Mouse (Mus musculus): ENCODE measurements around the gene Abhd16a. TPM values are rescaled to one million over a fixed set of nuclear protein-coding genes. Genes with fewer than 3 reads are reported as not detected.
A peak's percentile ranks its signal among the peaks of the same experiment; 100 is the strongest.

Gene Abhd16a
- 80.9 and 83.3 TPM in 2 replicates for polyA plus RNA-seq (2015; fragmentation: Nextera tagmentation; extraction: Ambion mirVana)

DNA sequence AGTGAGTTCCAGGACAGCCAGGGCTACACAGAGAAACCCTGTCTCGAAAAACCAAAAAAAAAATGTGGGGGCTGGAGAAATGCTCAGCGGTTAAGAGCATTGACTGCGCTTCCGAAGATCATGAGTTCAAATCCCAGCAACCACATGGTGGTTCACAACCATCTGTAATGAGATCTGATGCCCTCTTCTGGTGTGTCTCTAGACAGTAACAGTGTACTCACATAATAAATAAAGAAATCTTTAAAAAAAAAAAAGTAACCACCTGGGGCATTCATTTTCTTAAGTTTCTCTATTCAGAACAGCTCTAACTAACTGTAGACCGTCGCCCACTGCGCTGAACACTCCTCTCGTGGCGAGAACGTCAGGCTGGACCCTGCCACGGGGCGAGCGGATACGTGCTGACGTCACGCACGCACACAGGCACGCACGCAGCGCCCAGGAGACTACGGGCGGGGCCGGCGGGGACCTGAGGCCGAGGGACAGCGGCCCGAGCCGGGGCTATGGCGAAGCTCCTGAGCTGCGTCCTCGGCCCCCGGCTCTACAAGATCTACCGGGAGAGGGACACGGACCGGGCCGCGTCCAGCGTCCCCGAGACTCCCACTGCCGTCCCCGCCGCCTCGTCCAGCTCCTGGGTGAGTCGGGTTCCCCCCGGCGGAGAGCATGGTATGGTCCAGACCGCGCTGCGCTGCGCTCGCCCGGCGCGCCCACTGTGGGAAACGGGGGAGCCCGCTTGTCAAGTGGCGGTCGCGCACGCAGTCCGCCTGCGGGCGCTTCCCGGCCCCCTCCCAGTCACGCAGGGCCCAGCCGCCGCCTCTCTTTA lies at the start of gene Abhd16a:
Gene Abhd16a (plus strand): TSS at position 439 of the 820 bp plus-strand sequence.
- Histone ChIP-seq H3K4me1 (ENCODE audit: control insufficient read depth, insufficient read depth, low read length) (peaks cover 9% of the 10 kb centered on the region), H3K9ac (ENCODE audit: low read length) (peak within 1 kb of the TSS; percentile 94), H3K36me3 (ENCODE audit: control insufficient read depth, insufficient read depth) (peaks cover 14% of the 10 kb centered on the region; the same call in 1 of the 2 replicates), H3K27me3 (ENCODE audit: control insufficient read depth, insufficient read depth, low read length) (no peaks in the 10 kb centered on the region), H3K9me3 (replicated peaks; ENCODE audit: control insufficient read depth, low read length) (no peaks in the 10 kb centered on the region), H3K27ac (ENCODE audit: low read length) (peak within 1 kb of the TSS; percentile 98), H3K4me3 (ENCODE audit: low read length) (peak within 1 kb of the TSS; percentile 78), H3K4me2 (ENCODE audit: low read depth, low read length) (peak within 1 kb of the TSS; percentile 86)
- ATAC-seq (replicated peaks; ENCODE audit: extremely low read depth, insufficient read depth, low FRiP score), result peak; percentile 99
- WGBS, result 3% methylated on average over 67 of the region's 67 CpGs

DNA sequence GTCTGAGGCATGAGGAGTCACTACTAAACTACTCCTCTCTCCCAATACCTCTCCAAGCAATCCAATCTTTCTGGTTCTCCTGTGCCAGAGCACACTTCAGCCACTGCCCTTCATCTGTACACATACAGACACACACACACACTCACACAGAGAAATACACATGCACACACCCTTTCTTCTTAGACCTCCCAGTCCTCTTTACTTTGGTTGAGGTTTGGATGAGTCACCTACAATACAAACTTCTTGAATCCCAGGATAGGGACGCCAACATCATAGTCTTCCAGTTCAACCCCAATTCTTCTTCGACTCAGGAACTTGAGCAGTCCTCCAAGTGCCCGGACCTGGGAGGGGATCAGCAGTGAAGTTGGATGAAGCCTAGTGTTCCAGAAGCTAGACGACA lies 45.3 kb upstream of the Abhd16a start:
- Histone ChIP-seq H3K4me2 (ENCODE audit: low read depth, low read length) (no peak overlapping the region), H3K36me3 (ENCODE audit: control insufficient read depth, insufficient read depth) (no peaks in the 10 kb centered on the region), H3K27ac (ENCODE audit: low read length) (peak overlapping the region; percentile 94), H3K9me3 (replicated peaks; ENCODE audit: control insufficient read depth, low read length) (no peaks in the 10 kb centered on the region), H3K27me3 (ENCODE audit: control insufficient read depth, insufficient read depth, low read length) (no peaks in the 10 kb centered on the region), H3K4me3 (ENCODE audit: low read length) (no peak overlapping the region), H3K9ac (ENCODE audit: low read length) (no peak overlapping the region), H3K4me1 (ENCODE audit: control insufficient read depth, insufficient read depth, low read length) (peaks cover 31% of the 10 kb centered on the region)
- 64% methylated on average over 4 of the region's 4 CpGs for WGBS
- ATAC-seq (replicated peaks; ENCODE audit: extremely low read depth, insufficient read depth, low FRiP score), result no peak

DNA sequence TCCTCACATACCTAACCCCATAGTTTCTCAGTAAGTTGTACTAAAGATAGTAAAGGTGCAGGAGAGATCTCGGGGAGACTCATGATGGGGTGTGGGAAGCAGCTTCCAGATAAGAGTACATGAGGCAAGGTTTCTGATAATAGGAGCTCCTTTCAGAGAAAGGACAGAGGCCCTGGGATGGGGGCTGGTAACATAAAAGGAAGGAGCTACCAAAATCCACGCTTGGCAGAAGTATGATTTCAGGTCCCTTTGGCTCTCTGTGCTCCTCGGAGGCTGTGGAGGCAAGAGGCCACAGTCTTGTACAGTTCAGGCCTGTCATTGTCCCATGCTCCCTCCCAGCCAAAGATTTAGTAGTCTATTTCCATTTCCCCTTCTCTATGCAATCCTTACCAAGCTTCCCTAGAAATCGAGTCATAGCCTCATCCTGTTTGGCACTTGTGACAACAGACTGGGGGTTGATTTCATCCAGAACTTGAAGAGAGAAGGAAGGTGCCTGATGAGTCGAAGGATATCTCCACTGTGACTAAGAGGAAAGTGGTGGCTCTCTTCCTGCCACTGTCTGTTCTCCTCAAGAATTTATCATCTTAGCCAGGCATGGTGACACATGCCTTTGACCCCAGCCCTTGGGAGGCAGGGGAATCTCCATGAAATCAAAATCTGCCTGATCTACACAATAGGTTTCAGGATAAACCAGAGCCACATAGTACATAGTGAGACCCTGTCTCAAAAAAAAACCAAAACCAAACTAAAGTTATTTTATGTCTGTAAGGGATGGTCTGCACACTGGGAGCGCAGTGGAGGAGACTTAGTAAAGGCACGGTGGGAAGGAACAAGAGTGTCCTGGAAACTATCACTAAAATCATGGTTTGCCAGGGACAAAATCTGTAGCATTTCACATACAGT lies 43.9 kb upstream of the Abhd16a start:
- Histone ChIP-seq H3K36me3 (ENCODE audit: control insufficient read depth, insufficient read depth) (no peaks in the 10 kb centered on the region), H3K4me2 (ENCODE audit: low read depth, low read length) (peak overlapping the region; percentile 99), H3K4me1 (ENCODE audit: control insufficient read depth, insufficient read depth, low read length) (peaks cover 39% of the 10 kb centered on the region), H3K4me3 (ENCODE audit: low read length) (peak overlapping the region; percentile 72), H3K9me3 (replicated peaks; ENCODE audit: control insufficient read depth, low read length) (no peaks in the 10 kb centered on the region), H3K27me3 (ENCODE audit: control insufficient read depth, insufficient read depth, low read length) (no peaks in the 10 kb centered on the region), H3K9ac (ENCODE audit: low read length) (peak overlapping the region; percentile 96), H3K27ac (ENCODE audit: low read length) (peak overlapping the region; percentile 94)
- WGBS, result 56% methylated on average over 7 of the region's 7 CpGs
- no peak for ATAC-seq (replicated peaks; ENCODE audit: extremely low read depth, insufficient read depth, low FRiP score)

DNA sequence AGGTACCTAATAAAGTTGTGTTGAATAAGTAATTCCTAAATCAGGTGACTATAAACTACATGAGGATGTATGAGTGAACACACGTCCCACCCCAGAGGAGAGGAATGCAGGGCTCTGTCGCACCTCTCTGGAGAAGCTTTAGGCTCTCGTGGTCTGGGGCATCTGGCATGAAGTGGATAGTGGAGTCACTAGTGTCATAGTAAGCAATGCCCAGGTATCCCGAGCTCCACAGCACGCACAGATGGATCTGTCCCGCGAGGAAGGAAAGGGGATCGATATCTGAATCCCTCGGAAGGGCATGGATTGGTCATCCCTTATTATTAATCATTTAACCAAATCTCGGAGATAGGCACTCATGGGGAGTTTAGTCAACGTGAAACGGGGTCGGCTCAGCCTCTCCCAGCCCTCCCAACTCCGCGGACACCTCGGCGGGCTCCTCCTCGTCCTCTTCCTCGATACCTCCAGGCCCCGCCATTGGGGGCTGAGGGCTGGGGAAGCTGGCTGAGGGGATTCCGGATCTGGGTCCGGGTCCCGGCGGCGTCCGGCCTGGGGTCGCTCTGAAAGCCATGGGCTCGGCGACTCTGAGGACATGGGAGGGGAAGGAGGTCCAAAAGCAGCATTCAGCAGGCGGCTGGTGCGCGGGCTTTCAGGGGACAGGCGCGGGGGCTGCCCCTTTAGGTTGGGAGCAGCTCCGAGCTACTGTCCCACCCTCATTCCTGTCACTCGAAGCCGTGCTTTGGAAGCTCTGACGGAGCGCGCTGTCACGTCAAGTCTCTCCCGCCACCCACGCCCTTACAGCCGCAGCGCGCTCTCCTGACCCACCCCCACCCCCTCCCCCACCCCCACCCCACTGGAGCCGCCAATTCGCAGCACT lies 43.0 kb upstream of the Abhd16a start:
- 2% methylated on average over 46 of the region's 48 CpGs for WGBS
- ATAC-seq (replicated peaks; ENCODE audit: extremely low read depth, insufficient read depth, low FRiP score), result no peak
- H3K4me1 ChIP-seq (ENCODE audit: control insufficient read depth, insufficient read depth, low read length), result peaks cover 39% of the 10 kb centered on the region

DNA sequence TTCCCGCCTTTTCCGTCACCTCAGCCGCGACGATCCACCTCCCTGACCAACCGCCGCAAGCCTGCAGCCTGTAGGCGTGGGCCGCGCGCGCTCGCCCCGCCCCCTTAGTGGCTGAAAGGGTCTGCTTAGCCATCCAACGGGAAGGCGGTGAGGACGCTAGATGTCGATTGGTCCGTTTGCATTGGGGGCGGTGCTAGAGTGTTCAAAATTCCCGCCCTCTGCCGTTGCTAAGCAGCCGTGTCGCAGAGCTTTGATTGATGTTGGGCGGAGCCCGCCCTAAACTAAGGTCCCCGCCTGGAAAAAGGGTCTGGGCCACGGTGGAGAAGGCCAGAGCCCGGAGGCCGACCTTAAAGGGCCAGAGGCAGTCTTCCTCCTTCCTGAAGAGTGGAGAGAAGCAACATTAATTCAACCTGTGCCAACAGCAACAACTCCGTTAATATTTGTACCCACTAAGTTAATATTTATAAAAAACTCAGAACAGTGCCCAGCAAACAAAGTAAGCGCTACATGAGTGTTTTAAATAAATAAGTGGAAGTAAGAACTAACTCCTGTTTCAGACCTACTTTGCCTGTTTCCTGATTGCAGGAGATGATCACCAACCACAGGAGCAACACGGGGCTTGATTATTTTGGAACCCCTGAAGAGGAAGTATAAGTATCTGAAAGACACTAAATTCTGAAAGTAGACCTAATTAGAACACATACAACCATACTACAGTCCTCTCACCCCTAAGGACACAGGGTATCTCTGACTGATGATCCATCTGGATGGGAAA lies 42.2 kb upstream of the Abhd16a start, which contains the start of gene Msh5:
Gene Msh5 (minus strand): TSS at position 65 of the 775 bp plus-strand sequence.
- WGBS, result 3% methylated on average over 33 of the region's 33 CpGs
- peak within 1 kb of the TSS; percentile 96 for H3K9ac ChIP-seq (ENCODE audit: low read length)

More for the DNA sequence above, 43.0 kb upstream of the Abhd16a start:
- H3K27me3 ChIP-seq (ENCODE audit: control insufficient read depth, insufficient read depth, low read length), result no peaks in the 10 kb centered on the region
- H3K9ac ChIP-seq (ENCODE audit: low read length), result peak overlapping the region; percentile 96
- peak overlapping the region; percentile 72 for H3K4me3 ChIP-seq (ENCODE audit: low read length)
- H3K4me2 ChIP-seq (ENCODE audit: low read depth, low read length), result peak overlapping the region; percentile 99
- H3K27ac ChIP-seq (ENCODE audit: low read length), result peak overlapping the region; percentile 94
- H3K36me3 ChIP-seq (ENCODE audit: control insufficient read depth, insufficient read depth), result no peaks in the 10 kb centered on the region
- H3K9me3 ChIP-seq (replicated peaks; ENCODE audit: control insufficient read depth, low read length), result no peaks in the 10 kb centered on the region

DNA sequence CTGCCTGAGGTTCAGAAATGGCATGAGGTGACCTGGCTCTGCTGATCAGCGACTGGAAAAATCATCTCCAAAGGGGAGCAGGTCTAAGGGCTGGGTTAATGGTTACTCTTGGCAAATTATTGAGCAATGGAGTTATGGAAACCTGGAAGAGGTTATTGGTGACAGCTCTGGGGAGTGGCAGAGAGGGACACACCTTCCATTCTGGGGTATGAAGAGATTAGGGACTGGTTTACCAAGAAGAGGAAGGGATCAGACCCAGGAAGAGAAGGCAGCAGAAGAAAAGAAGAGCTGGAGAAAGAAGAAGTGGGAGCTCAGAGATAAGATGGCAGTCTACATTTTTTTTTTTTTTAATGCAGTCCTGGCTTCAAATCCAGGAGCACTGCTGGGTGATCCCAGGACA lies 41.4 kb upstream of the Abhd16a start:
- peak overlapping the region; percentile 98 for H3K27ac ChIP-seq (ENCODE audit: low read length)
- H3K4me1 ChIP-seq (ENCODE audit: control insufficient read depth, insufficient read depth, low read length), result peaks cover 46% of the 10 kb centered on the region
- peak overlapping the region; percentile 23 for H3K9ac ChIP-seq (ENCODE audit: low read length)
- no peaks in the 10 kb centered on the region for H3K9me3 ChIP-seq (replicated peaks; ENCODE audit: control insufficient read depth, low read length)
- H3K27me3 ChIP-seq (ENCODE audit: control insufficient read depth, insufficient read depth, low read length), result no peaks in the 10 kb centered on the region
- 25% methylated on average over 1 of the region's 1 CpGs for WGBS
- peaks cover 1% of the 10 kb centered on the region for H3K36me3 ChIP-seq (ENCODE audit: control insufficient read depth, insufficient read depth)
- peak overlapping the region; percentile 27 for H3K4me2 ChIP-seq (ENCODE audit: low read depth, low read length)
- H3K4me3 ChIP-seq (ENCODE audit: low read length), result no peak overlapping the region
- no peak for ATAC-seq (replicated peaks; ENCODE audit: extremely low read depth, insufficient read depth, low FRiP score)

More for the DNA sequence above, 42.2 kb upstream of the Abhd16a start, which contains the start of gene Msh5:
- peak within 1 kb of the TSS; percentile 98 for H3K27ac ChIP-seq (ENCODE audit: low read length)
- no peaks in the 10 kb centered on the region for H3K36me3 ChIP-seq (ENCODE audit: control insufficient read depth, insufficient read depth)
- peak; percentile 94 for ATAC-seq (replicated peaks; ENCODE audit: extremely low read depth, insufficient read depth, low FRiP score)
- H3K4me1 ChIP-seq (ENCODE audit: control insufficient read depth, insufficient read depth, low read length), result peaks cover 39% of the 10 kb centered on the region
- H3K27me3 ChIP-seq (ENCODE audit: control insufficient read depth, insufficient read depth, low read length), result no peaks in the 10 kb centered on the region
- H3K4me3 ChIP-seq (ENCODE audit: low read length), result peak within 1 kb of the TSS; percentile 72
- no peaks in the 10 kb centered on the region for H3K9me3 ChIP-seq (replicated peaks; ENCODE audit: control insufficient read depth, low read length)
- H3K4me2 ChIP-seq (ENCODE audit: low read depth, low read length), result peak within 1 kb of the TSS; percentile 99

DNA sequence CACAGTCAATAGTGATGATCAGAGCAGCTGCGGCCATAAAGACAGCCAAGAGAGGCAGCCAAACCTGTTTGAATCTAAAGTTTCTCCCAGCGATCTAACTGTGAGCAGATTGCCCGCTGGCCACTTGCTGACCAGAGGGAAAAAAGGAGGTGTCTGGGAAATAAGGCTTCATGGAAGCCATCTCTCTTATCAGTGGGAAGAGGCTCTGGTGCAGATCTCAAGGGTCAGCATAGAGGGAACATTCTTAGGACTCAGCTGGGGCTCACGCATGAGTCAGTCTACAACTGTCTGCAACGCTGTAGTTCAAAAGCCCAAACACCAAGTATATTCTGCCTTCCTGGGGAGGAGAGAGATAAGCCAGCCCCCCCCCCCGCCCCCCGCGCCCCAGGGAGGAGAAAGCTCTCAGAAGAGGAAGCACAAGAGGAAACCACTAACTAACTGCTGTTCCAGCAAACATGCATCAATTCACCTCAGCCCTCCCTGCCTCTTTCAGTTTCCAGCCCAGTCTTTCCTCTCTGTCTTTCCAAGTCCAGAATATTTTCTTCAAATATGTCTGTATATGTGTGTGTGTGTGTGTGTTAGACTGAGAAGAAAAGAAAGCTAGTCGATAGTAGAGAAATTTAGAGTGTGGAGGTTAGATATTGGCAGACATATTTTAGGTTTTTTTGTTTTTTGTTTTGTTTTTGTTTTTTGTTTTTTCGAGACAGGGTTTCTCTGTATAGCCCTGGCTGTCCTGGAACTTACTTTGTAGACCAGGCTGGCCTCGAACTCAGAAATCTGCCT lies 40.7 kb upstream of the Abhd16a start:
- ATAC-seq (replicated peaks; ENCODE audit: extremely low read depth, insufficient read depth, low FRiP score), result no peak
- H3K4me1 ChIP-seq (ENCODE audit: control insufficient read depth, insufficient read depth, low read length), result peaks cover 50% of the 10 kb centered on the region
- H3K27me3 ChIP-seq (ENCODE audit: control insufficient read depth, insufficient read depth, low read length), result no peaks in the 10 kb centered on the region
- no peak overlapping the region for H3K4me3 ChIP-seq (ENCODE audit: low read length)
- peak overlapping the region; percentile 85 for H3K4me2 ChIP-seq (ENCODE audit: low read depth, low read length)
- peak overlapping the region; percentile 98 for H3K27ac ChIP-seq (ENCODE audit: low read length)
- H3K9ac ChIP-seq (ENCODE audit: low read length), result peak overlapping the region; percentile 23
- H3K9me3 ChIP-seq (replicated peaks; ENCODE audit: control insufficient read depth, low read length), result no peaks in the 10 kb centered on the region
- peaks cover 8% of the 10 kb centered on the region for H3K36me3 ChIP-seq (ENCODE audit: control insufficient read depth, insufficient read depth)
- 22% methylated on average over 11 of the region's 11 CpGs for WGBS
